Mouse (Mus musculus): ENCODE results near the gene Dnajc7. TPM values are rescaled to one million over a fixed set of nuclear protein-coding genes. Genes with fewer than 3 reads are reported as not detected.

The Dnajc7 gene
- polyA plus RNA-seq, 1 experiment from 2014 or later: 77.3 TPM

GRCm38 (mm10) chr11:100581756-100582155, 38.2 kb downstream of the Dnajc7 start:
- Histone ChIP-seq H3K27me3 (replicated peaks; ENCODE audit: control insufficient read depth, insufficient read depth, low read length) (no peaks in the 10 kb centered on the region), H3K4me2 (ENCODE audit: low read length) (no peak overlapping the region), H3K4me1 (ENCODE audit: control insufficient read depth, insufficient read depth, low read length) (no peaks in the 10 kb centered on the region), H3K4me3 (ENCODE audit: low read depth, low read length) (no peak overlapping the region), H3K36me3 (ENCODE audit: control insufficient read depth, insufficient read depth, low read length) (peaks cover 83% of the 10 kb centered on the region), H3K9ac (ENCODE audit: low read length) (no peak overlapping the region), H3K27ac (ENCODE audit: low read depth, low read length) (0 out of 2 replicates have a peak overlapping the region, but pooled peaks have one; percentile 30), H3K9me3 (replicated peaks; ENCODE audit: control insufficient read depth, low read length) (no peaks in the 10 kb centered on the region)
- no peak for ATAC-seq
- DNase-seq (ENCODE audit: low spot score): peak; percentile 48
- WGBS: 40% methylated on average over 4 of the region's 4 CpGs

DNA sequence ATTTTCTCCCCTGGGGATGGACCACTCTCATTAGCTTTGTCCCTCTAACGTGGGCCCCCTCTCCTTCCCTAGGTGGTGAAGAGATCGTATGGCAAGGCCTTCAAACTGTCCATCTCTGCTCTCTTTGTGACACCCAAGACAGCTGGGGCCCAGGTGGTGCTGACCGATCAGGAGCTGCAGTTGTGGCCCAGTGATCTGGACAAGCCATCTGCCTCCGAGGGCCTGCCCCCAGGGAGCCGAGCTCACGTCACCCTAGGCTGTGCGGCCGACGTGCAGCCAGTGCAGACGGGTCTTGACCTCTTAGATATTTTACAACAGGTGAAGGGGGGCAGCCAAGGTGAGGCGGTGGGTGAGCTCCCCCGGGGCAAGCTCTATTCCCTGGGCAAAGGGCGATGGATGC, 39.7 kb downstream of the Dnajc7 start:
- H3K9me3 ChIP-seq (replicated peaks; ENCODE audit: control insufficient read depth, low read length): no peaks in the 10 kb centered on the region
- no peak overlapping the region for H3K9ac ChIP-seq (ENCODE audit: low read length)
- ATAC-seq (no peak), DNase-seq (ENCODE audit: low spot score) (no peak)
- H3K4me1 ChIP-seq (ENCODE audit: control insufficient read depth, insufficient read depth, low read length): no peaks in the 10 kb centered on the region; the same call in 1 of the 2 replicates
- no peaks in the 10 kb centered on the region for H3K27me3 ChIP-seq (replicated peaks; ENCODE audit: control insufficient read depth, insufficient read depth, low read length)
- H3K4me3 ChIP-seq (ENCODE audit: low read depth, low read length): no peak overlapping the region
- 94% methylated on average over 13 of the region's 13 CpGs for WGBS
- H3K4me2 ChIP-seq (ENCODE audit: low read length): no peak overlapping the region
- no peak overlapping the region for H3K27ac ChIP-seq (ENCODE audit: low read depth, low read length)
- peaks cover 68% of the 10 kb centered on the region for H3K36me3 ChIP-seq (ENCODE audit: control insufficient read depth, insufficient read depth, low read length)

DNA sequence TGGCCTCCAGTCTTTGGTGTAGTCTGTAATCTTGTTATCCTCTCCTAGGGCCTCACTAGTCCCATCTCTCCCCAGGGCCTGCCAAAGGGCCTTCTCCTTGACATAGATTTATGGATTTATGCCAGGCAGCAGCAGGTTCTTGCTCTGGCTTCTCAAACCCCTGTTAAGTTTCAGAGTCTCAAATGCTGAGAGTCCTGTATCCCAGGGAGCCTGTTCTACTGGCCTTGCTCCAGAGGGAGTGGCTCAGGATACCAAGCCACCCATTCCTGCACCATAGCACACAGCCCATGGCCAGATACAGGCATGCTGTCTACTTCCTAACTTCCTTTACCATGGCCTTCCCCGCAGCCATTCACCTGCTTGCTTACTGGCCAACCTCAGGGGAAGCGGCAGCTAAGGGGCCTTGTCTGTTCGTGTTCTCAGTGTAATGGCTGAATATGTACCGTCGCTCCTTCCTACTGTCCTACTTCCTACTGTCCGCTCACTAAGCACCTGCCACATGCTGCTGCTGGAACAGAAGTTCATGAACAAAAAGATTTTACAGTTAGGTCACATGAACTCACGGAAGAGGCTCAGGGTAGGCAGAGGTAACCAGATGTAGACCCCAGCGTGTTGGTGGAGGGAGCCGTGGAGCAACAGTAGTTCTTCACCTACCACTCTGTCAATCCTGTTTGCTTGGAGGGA, 40.7 kb downstream of the Dnajc7 start:
- Histone ChIP-seq H3K27me3 (replicated peaks; ENCODE audit: control insufficient read depth, insufficient read depth, low read length) (no peaks in the 10 kb centered on the region), H3K27ac (ENCODE audit: low read depth, low read length) (no peak overlapping the region), H3K36me3 (ENCODE audit: control insufficient read depth, insufficient read depth, low read length) (peaks cover 58% of the 10 kb centered on the region), H3K4me3 (ENCODE audit: low read depth, low read length) (no peak overlapping the region), H3K9me3 (replicated peaks; ENCODE audit: control insufficient read depth, low read length) (no peaks in the 10 kb centered on the region), H3K4me1 (ENCODE audit: control insufficient read depth, insufficient read depth, low read length) (no peaks in the 10 kb centered on the region; the same call in 1 of the 2 replicates), H3K4me2 (ENCODE audit: low read length) (no peak overlapping the region), H3K9ac (ENCODE audit: low read length) (no peak overlapping the region)
- WGBS: 94% methylated on average over 9 of the region's 9 CpGs
- DNase-seq (ENCODE audit: low spot score): no peak
- no peak for ATAC-seq

- Histone ChIP-seq H3K27ac (ENCODE audit: low read depth, low read length) (no peak overlapping the region), H3K36me3 (ENCODE audit: control insufficient read depth, insufficient read depth, low read length) (peaks cover 46% of the 10 kb centered on the region), H3K4me2 (ENCODE audit: low read length) (no peak overlapping the region), H3K9ac (ENCODE audit: low read length) (no peak overlapping the region), H3K9me3 (replicated peaks; ENCODE audit: control insufficient read depth, low read length) (no peaks in the 10 kb centered on the region), H3K4me1 (ENCODE audit: control insufficient read depth, insufficient read depth, low read length) (no peaks in the 10 kb centered on the region; the same call in 1 of the 2 replicates), H3K27me3 (replicated peaks; ENCODE audit: control insufficient read depth, insufficient read depth, low read length) (no peaks in the 10 kb centered on the region), H3K4me3 (ENCODE audit: low read depth, low read length) (no peak overlapping the region)
- no peak for ATAC-seq
- no peak for DNase-seq (ENCODE audit: low spot score)
- WGBS: 86% methylated on average over 8 of the region's 8 CpGs
Measured at GRCm38 (mm10) chr11:100577852-100578599, 41.9 kb downstream of the Dnajc7 start.

GRCm38 (mm10) chr11:100576256-100576655, 43.7 kb downstream of the Dnajc7 start:
- H3K4me2 ChIP-seq (ENCODE audit: low read length): no peak overlapping the region
- DNase-seq (ENCODE audit: low spot score) (no peak), ATAC-seq (no peak)
- no peaks in the 10 kb centered on the region; the same call in 1 of the 2 replicates for H3K4me1 ChIP-seq (ENCODE audit: control insufficient read depth, insufficient read depth, low read length)
- peaks cover 28% of the 10 kb centered on the region for H3K36me3 ChIP-seq (ENCODE audit: control insufficient read depth, insufficient read depth, low read length)
- no peak overlapping the region for H3K4me3 ChIP-seq (ENCODE audit: low read depth, low read length)
- H3K9me3 ChIP-seq (replicated peaks; ENCODE audit: control insufficient read depth, low read length): no peaks in the 10 kb centered on the region
- no peak overlapping the region for H3K27ac ChIP-seq (ENCODE audit: low read depth, low read length)
- H3K9ac ChIP-seq (ENCODE audit: low read length): no peak overlapping the region
- 74% methylated on average over 21 of the region's 21 CpGs for WGBS
- no peaks in the 10 kb centered on the region for H3K27me3 ChIP-seq (replicated peaks; ENCODE audit: control insufficient read depth, insufficient read depth, low read length)

GRCm38 (mm10) chr11:100575484-100575855, 44.5 kb downstream of the Dnajc7 start:
- Histone ChIP-seq H3K4me1 (ENCODE audit: control insufficient read depth, insufficient read depth, low read length) (no peaks in the 10 kb centered on the region; the same call in 1 of the 2 replicates), H3K36me3 (ENCODE audit: control insufficient read depth, insufficient read depth, low read length) (peaks cover 20% of the 10 kb centered on the region), H3K27me3 (replicated peaks; ENCODE audit: control insufficient read depth, insufficient read depth, low read length) (no peaks in the 10 kb centered on the region), H3K27ac (ENCODE audit: low read depth, low read length) (no peak overlapping the region), H3K4me3 (ENCODE audit: low read depth, low read length) (peak overlapping the region; percentile 62), H3K9ac (ENCODE audit: low read length) (peak overlapping the region; percentile 67), H3K9me3 (replicated peaks; ENCODE audit: control insufficient read depth, low read length) (no peaks in the 10 kb centered on the region), H3K4me2 (ENCODE audit: low read length) (peak overlapping the region; percentile 78)
- ATAC-seq: 0 out of 2 replicates have a peak, but pooled peaks have one; percentile 16
- 18% methylated on average over 2 of the region's 2 CpGs for WGBS
- no peak for DNase-seq (ENCODE audit: low spot score)

DNA sequence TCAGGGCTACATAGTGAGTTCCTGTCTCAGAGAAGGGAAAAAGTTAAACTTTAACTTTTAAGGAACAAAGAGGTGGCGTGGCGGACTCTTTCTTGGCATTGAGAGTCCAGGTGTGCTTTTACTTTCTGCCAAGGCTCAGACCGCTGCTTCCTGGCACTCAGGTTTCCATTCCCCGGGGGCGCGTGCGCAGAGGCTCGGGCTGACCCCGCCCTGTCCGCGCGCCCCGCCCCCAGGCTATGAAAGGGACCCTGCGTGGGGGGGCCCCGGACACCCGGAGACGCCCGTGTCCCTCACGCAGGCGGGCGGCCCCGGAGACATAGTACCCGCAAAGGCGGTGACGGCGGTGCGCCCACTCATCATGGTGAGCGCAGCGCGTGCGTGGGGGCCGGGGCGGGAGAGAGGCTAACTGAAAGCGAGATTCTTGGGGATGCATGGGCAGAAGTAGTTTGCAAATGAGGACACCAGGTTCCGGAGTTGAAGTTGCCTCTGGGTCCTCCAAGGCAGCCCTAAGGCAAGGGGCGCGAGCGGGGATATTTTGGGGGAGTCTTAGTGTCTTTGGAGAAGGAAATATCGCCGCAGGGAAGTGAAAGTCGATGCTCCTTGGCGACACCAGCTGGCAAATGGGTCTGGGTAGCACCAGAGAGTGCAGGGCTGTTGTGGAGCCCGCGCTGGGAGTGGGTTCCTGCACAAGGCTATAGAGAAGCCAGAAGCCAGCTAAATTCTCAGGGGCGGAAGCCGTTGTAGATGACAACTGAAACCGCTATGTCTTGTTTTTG, 45.1 kb downstream of the Dnajc7 start, which contains the start of gene Cnp:
Cnp (plus strand) TSS at position 197 of the 776 bp plus-strand sequence.
- ATAC-seq: peak; percentile 75
- no peak within 1 kb of the TSS; the same call in 1 of the 2 replicates for H3K27ac ChIP-seq (ENCODE audit: low read depth, low read length)
- WGBS: 3% methylated on average over 47 of the region's 47 CpGs

GRCm38 (mm10) chr11:100574188-100574587, 45.8 kb downstream of the Dnajc7 start:
- Histone ChIP-seq H3K4me1 (ENCODE audit: control insufficient read depth, insufficient read depth, low read length) (no peaks in the 10 kb centered on the region; the same call in 1 of the 2 replicates), H3K36me3 (ENCODE audit: control insufficient read depth, insufficient read depth, low read length) (peaks cover 9% of the 10 kb centered on the region; the same call in 1 of the 2 replicates), H3K9me3 (replicated peaks; ENCODE audit: control insufficient read depth, low read length) (no peaks in the 10 kb centered on the region), H3K4me2 (ENCODE audit: low read length) (peak overlapping the region; percentile 78), H3K9ac (ENCODE audit: low read length) (no peak overlapping the region), H3K4me3 (ENCODE audit: low read depth, low read length) (no peak overlapping the region), H3K27me3 (replicated peaks; ENCODE audit: control insufficient read depth, insufficient read depth, low read length) (no peaks in the 10 kb centered on the region), H3K27ac (ENCODE audit: low read depth, low read length) (no peak overlapping the region)
- ATAC-seq (no peak), DNase-seq (ENCODE audit: low spot score) (no peak)
- 96% methylated on average over 3 of the region's 3 CpGs for WGBS

More for the DNA sequence above, 45.1 kb downstream of the Dnajc7 start, which contains the start of gene Cnp:
- peak within 1 kb of the TSS; percentile 62 for H3K4me3 ChIP-seq (ENCODE audit: low read depth, low read length)
- H3K4me2 ChIP-seq (ENCODE audit: low read length): peak within 1 kb of the TSS; percentile 78
- DNase-seq (ENCODE audit: low spot score): peak; percentile 74
- no peaks in the 10 kb centered on the region for H3K27me3 ChIP-seq (replicated peaks; ENCODE audit: control insufficient read depth, insufficient read depth, low read length)
- peak within 1 kb of the TSS; percentile 67 for H3K9ac ChIP-seq (ENCODE audit: low read length)
- H3K9me3 ChIP-seq (replicated peaks; ENCODE audit: control insufficient read depth, low read length): no peaks in the 10 kb centered on the region
- H3K4me1 ChIP-seq (ENCODE audit: control insufficient read depth, insufficient read depth, low read length): no peaks in the 10 kb centered on the region; the same call in 1 of the 2 replicates
- H3K36me3 ChIP-seq (ENCODE audit: control insufficient read depth, insufficient read depth, low read length): peaks cover 16% of the 10 kb centered on the region

All from forebrain, embryonic 14.5 days (tissue).